8 mouse cellular contexts compared by ENCODE assay signal in the genomic region with DNA sequence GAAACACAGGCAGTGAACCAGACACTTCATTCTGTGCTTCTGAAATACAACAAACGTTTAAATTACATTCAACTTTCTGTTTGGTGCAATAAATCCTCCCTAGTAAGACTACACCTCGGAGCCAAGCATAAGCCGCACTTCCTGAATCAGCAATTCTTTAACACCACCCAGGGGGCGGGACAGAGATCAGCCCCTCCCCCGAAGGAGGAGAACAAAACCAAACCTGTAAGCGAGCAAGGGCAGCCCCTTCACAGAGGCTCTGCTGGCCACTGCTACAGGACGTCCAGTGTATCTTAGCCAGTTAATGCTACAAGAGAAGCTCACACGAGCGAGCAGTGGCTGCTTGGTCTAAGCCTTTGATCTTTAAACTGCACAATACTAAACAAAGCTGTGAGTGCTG. TPM values are rescaled to one million over a fixed set of nuclear protein-coding genes. Genes with fewer than 3 reads are reported as not detected.
A peak's percentile ranks its signal among the peaks of the same experiment; 100 is the strongest.
DNase-seq lines count a peak whose midpoint lies in the region; ATAC-seq lines count a peak whose summit lies in the region.

No protein-coding gene starts in this region.

- peak overlapping the region; percentile 35; the same call in 1 of the 2 replicates for H3K27ac ChIP-seq in heart, embryonic 12.5 days (ENCODE audit: poor library complexity, severe bottlenecking)
- H3K27ac ChIP-seq in kidney, embryonic 14.5 days (ENCODE audit: low read depth, low read length), result no peak overlapping the region

- no peaks in the 10 kb centered on the region for H3K9me3 ChIP-seq in heart, embryonic 12.5 days (replicated peaks)
- no peaks in the 10 kb centered on the region for H3K9me3 ChIP-seq in kidney, embryonic 14.5 days (ENCODE audit: control insufficient read depth, low read length)

- peak; percentile 73 for ATAC-seq in heart, embryonic 12.5 days (ENCODE audit: insufficient number of reproducible peaks, low FRiP score)
- peak; percentile 91 for ATAC-seq in kidney, embryonic 14.5 days (ENCODE audit: low FRiP score, low TSS enrichment)

- no peak overlapping the region for H3K4me3 ChIP-seq in heart, embryonic 12.5 days
- no peak overlapping the region for H3K4me3 ChIP-seq in kidney, embryonic 14.5 days (ENCODE audit: low read length)

- H3K9ac ChIP-seq in heart, embryonic 12.5 days, result no peak overlapping the region
- H3K9ac ChIP-seq in kidney, embryonic 14.5 days (ENCODE audit: low read depth, low read length), result no peak overlapping the region

- H3K27me3 ChIP-seq in heart, embryonic 12.5 days (replicated peaks), result no peaks in the 10 kb centered on the region
- H3K27me3 ChIP-seq in kidney, embryonic 14.5 days (ENCODE audit: control insufficient read depth, insufficient read depth, low read length), result no peaks in the 10 kb centered on the region

- peaks cover 4% of the 10 kb centered on the region; the same call in 1 of the 2 replicates for H3K36me3 ChIP-seq in heart, embryonic 12.5 days
- no peaks in the 10 kb centered on the region for H3K36me3 ChIP-seq in kidney, embryonic 14.5 days (ENCODE audit: control insufficient read depth, insufficient read depth, low read length)

- peaks cover 67% of the 10 kb centered on the region for H3K4me1 ChIP-seq in heart, embryonic 12.5 days (replicated peaks)
- H3K4me1 ChIP-seq in kidney, embryonic 14.5 days (ENCODE audit: control insufficient read depth, insufficient read depth, low read length), result peaks cover 11% of the 10 kb centered on the region; the same call in 1 of the 2 replicates

- DNase-seq in Muller cell, postnatal 12 days (ENCODE audit: inconsistent ontology term), result peak; percentile 80
- peak; percentile 85 for DNase-seq in embryo, embryonic 10 days (ENCODE audit: low spot score)
- DNase-seq in lung, postnatal 10 days, result peak; percentile 88
- peak; percentile 57 for DNase-seq in retina, adult 2 months (ENCODE audit: low read depth, low spot score)
- DNase-seq in yolk sac, embryonic 10.5 days (ENCODE audit: low spot score), result peak; percentile 81
- DNase-seq in left cerebral cortex, postnatal 25 days (ENCODE audit: low spot score in 2 of 2), result no peak

- WGBS in heart, embryonic 12.5 days, result 10% methylated on average over 9 of the region's 9 CpGs
- under 1% methylated on average over 9 of the region's 9 CpGs for WGBS in kidney, embryonic 14.5 days

- peak overlapping the region; percentile 17 for H3K4me2 ChIP-seq in heart, embryonic 12.5 days
- peak overlapping the region; percentile 11 for H3K4me2 ChIP-seq in kidney, embryonic 14.5 days (replicated peaks; ENCODE audit: low read depth, low read length)

- intact Hi-C loops in left cerebral cortex, postnatal 25 days (cut with DNase I), result no loop called here

RNA-seq across cellular contexts. Expression of a gene that starts 43.5 kb away (rescaled TPM):
- 42.2 and 43.7 TPM in 2 replicates for polyA plus RNA-seq in heart, embryonic 12.5 days (2016; fragmentation: Nextera tagmentation; extraction: Ambion mirVana)
- polyA plus RNA-seq in kidney, embryonic 14.5 days (2014; fragmentation: Nextera tagmentation; extraction: Ambion mirVana), result 12.6 and 27.7 TPM in 2 replicates
- total RNA-seq in left cerebral cortex, postnatal 25 days (2021), result 10 to 100 TPM; 85.7 to 98.6 TPM

Comparison
In these comparisons a context has a peak if more than half of its experiments do, and no peak if none do; other contexts are left out.
1. DNase-seq: peak in Muller cell, postnatal 12 days (single experiment), embryo, embryonic 10 days (single experiment), lung, postnatal 10 days (single experiment), retina, adult 2 months (single experiment) and yolk sac, embryonic 10.5 days (single experiment); none in left cerebral cortex, postnatal 25 days (0 of 2).